Comparison of ENCODE assay signal across 7 mouse cellular contexts in genomic region chr14:53729877-53730276, GRCm38 (mm10).
A peak's percentile ranks its signal among the peaks of the same experiment; 100 is the strongest.
DNase-seq lines count a peak whose midpoint lies in the region; ATAC-seq and TF ChIP-seq lines count a peak whose summit lies in the region.
"Not testable (repeated sequence)": the region's sequence is repeated elsewhere in the genome, so short reads cannot be mapped to it uniquely, and the experiment has no call there.

No protein-coding gene starts in this region.

- not testable (repeated sequence) for H3K4me1 ChIP-seq in liver, embryonic 12.5 days; liver, embryonic 14.5 days (replicated peaks; ENCODE audit: control insufficient read depth in 2 of 2, insufficient read depth in 2 of 2, low read length in 1 of 2); liver, embryonic 16.5 days (ENCODE audit: control insufficient read depth, low read depth, low read length); stomach, embryonic 15.5 days

- H3K4me2 ChIP-seq in liver, embryonic 12.5 days, result peak overlapping the region; percentile 50
- H3K4me2 ChIP-seq in liver, embryonic 14.5 days (ENCODE audit: low read depth); liver, embryonic 16.5 days (ENCODE audit: low read depth, low read length); stomach, embryonic 15.5 days: not testable (repeated sequence)

- not testable (repeated sequence) for H3K4me3 ChIP-seq in liver, embryonic 12.5 days; liver, embryonic 14.5 days (ENCODE audit: insufficient read depth in 1 of 2, low read depth in 2 of 2, low read length in 2 of 2); liver, embryonic 16.5 days (ENCODE audit: low read depth, low read length); stomach, embryonic 15.5 days (replicated peaks)

- not testable (repeated sequence) for DNase-seq in liver, embryonic 14.5 days (ENCODE audit: low read depth in 3 of 3, low spot score in 3 of 3)

- H3K9ac ChIP-seq in liver, embryonic 12.5 days; liver, embryonic 14.5 days (replicated peaks); liver, embryonic 16.5 days (ENCODE audit: low read depth, low read length); stomach, embryonic 15.5 days: not testable (repeated sequence)

- H3K27me3 ChIP-seq in liver, embryonic 12.5 days (replicated peaks); liver, embryonic 14.5 days (ENCODE audit: control insufficient read depth, insufficient read depth, low read length); liver, embryonic 16.5 days (ENCODE audit: control insufficient read depth, insufficient read depth, low read depth, low read length); stomach, embryonic 15.5 days (replicated peaks): not testable (repeated sequence)

- H3K27ac ChIP-seq in liver, embryonic 12.5 days, result peak overlapping the region; percentile 71; the same call in 1 of the 2 replicates
- not testable (repeated sequence) for H3K27ac ChIP-seq in liver, embryonic 14.5 days; liver, embryonic 16.5 days (ENCODE audit: low read length); stomach, embryonic 15.5 days

- TF ChIP-seq EP300 in liver, embryonic 14.5 days (IDR thresholded peaks at IDR 0.05; ENCODE audit: low read depth), result not testable (repeated sequence)

- H3K9me3 ChIP-seq in liver, embryonic 12.5 days (replicated peaks); liver, embryonic 14.5 days (ENCODE audit: control insufficient read depth, low read length); liver, embryonic 16.5 days (replicated peaks; ENCODE audit: control insufficient read depth, low read length); stomach, embryonic 15.5 days: not testable (repeated sequence)

- ATAC-seq in erythroblast, adult 5-6 weeks (replicated peaks; ENCODE audit: low FRiP score, poor library complexity, severe bottlenecking), result peak; percentile 50; the same call in 1 of the 2 replicates
- peak; percentile 48 for ATAC-seq in inflammation-experienced regulatory T-cells, adult 6 months
- ATAC-seq in liver, embryonic 12.5 days, result peak; percentile 84
- ATAC-seq in liver, embryonic 14.5 days (ENCODE audit: insufficient read depth), result peak; percentile 84
- peak; percentile 80 for ATAC-seq in liver, embryonic 16.5 days (ENCODE audit: low read depth)
- peak; percentile 68 for ATAC-seq in megakaryocyte progenitor cell, adult 5-6 weeks (replicated peaks; ENCODE audit: poor library complexity)
- peak; percentile 43; the same call in 1 of the 2 replicates for ATAC-seq in stomach, embryonic 15.5 days (ENCODE audit: insufficient read depth, low FRiP score, low read depth)

- not testable (repeated sequence) for TF ChIP-seq CTCF in liver, embryonic 14.5 days (IDR thresholded peaks at IDR 0.05; ENCODE audit: low read depth)

- WGBS in liver, embryonic 12.5 days (ENCODE audit: insufficient replicate concordance), result 17% methylated on average over 3 of the region's 7 CpGs
- 13% methylated on average over 1 of the region's 7 CpGs for WGBS in liver, embryonic 14.5 days (ENCODE audit: insufficient replicate concordance)
- 50% methylated on average over 1 of the region's 7 CpGs for WGBS in liver, embryonic 16.5 days (ENCODE audit: insufficient replicate concordance)
- WGBS in stomach, embryonic 15.5 days, result 28% methylated on average over 2 of the region's 7 CpGs

- H3K36me3 ChIP-seq in liver, embryonic 12.5 days; liver, embryonic 14.5 days (replicated peaks; ENCODE audit: control insufficient read depth, insufficient read depth, low read depth); liver, embryonic 16.5 days (ENCODE audit: control insufficient read depth, insufficient read depth); stomach, embryonic 15.5 days: not testable (repeated sequence)
